Mouse (Mus musculus) left cerebral cortex, postnatal 14 days (tissue): ENCODE results near the gene Syt9. TPM values are rescaled to one million over a fixed set of nuclear protein-coding genes. Genes with fewer than 3 reads are reported as not detected.

Experiments
- DNase-seq, 2 experiments: peaks; one replicate each; pipeline ENCODE4 v3.0.0; 2021 to 2022; ENCODE audit warnings: low spot score in 2 of 2, mixed read lengths in 1 of 2
- intact Hi-C: fragments of 180-260 bp; cut with DNase I; formaldehyde crosslinking; loops from one replicate; pipeline ENCODE4 v1.15.1; 2025
- long read RNA-seq, 2 experiments: library from polyadenylated mRNA; stranded (forward); transcript quantifications; one replicate each; pipeline ENCODE4 v2.0.0; 2021
- total RNA-seq, 2 experiments: library from RNA; stranded (reverse); gene quantifications; 2 replicates each; pipeline ENCODE4 v1.2.3; 2021

Syt9 gene
- 10 to 100 TPM in 1 of 2 experiments, 1 to 10 TPM in 1; 7.9 to 11.2 TPM for total RNA-seq
- long read RNA-seq, experiment 1, transcript Syt9-201 (7 exons, 3,817 nt), result major isoform, 5 of 8 reads
- long read RNA-seq, experiment 1, partial matches to known transcripts, result 1 of 8 reads
- long read RNA-seq, experiment 1, other reads (novel, unspliced or antisense), result 2 of 8 reads
- long read RNA-seq, experiment 2, transcript Syt9-201 (7 exons, 3,817 nt), result major isoform, 7 of 12 reads
- long read RNA-seq, experiment 2, partial matches to known transcripts, result 0 of 12 reads
- long read RNA-seq, experiment 2, other reads (novel, unspliced or antisense), result 5 of 12 reads

DNA sequence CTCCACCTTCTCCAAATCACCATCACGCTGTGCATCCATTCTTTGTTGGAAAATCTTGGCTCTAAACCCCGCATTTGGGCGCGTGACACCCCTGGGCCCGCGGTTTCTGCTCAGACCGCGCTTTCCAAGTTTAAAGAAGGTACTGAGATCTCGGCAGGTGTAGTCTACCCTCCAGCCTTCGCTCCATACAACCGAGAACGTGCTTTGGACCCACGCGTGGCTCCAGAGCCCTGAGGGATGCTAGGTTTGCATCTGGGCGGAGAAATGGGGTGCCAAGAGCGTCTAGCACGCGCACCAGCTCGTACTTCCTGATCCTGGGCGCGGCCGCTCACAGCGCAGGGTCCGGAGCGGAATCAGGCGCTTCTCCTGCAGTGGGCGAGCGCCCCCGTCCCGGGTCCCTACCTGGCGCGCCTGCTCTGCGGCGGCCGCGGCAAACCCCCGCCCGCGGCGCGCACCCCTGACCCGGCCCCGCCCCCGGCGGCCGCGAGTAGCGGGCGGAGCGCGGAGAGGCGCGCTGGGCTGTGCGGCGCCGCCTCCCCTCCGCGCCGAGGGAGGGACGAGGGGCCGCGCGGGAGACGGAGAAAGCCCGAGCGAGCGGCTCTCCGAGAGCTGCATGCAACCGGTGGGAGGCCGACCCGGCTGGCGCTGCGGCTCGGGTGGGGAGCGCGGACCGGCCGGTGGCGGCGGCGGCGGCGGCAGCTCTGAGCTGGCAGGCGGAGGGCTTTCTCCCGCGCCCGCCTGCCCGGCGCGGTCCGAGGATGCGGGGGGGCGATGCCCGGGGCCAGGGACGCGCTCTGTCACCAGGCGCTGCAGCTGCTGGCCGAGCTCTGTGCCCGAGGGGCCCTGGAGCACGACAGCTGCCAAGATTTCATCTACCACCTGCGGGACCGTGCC, at the start of gene Syt9:
Gene Syt9, plus strand, starts transcription at position 497 of the 894 bp plus-strand sequence.
- intact Hi-C loops, result loop anchor here (10.0 kb wide), 1 partner anchor 154 kb away; no protein-coding TSS in a partner anchor
- DNase-seq, result peak in 1 of 2 experiments; percentile 30

DNA sequence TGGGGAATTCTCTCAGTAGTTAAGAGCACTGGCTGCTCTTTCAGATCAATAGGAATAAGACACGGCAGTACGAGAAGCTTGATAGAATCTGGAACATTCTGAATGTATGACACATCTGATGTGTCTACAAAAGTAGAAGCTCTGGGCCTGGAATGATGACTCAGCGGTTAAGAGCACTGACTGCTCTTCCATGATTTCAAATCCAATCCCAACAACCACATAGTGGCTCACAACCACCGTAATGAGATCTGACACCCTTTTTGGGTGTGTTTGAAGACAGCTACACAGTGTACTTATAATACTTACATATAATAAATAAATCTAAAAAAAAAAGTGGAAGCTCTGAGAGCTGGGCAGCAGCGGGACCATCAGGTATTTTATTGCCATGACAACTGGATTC, 31.5 kb upstream of the Syt9 start:
- DNase-seq, result no peak
- intact Hi-C loops, result no loop called here

GRCm38 (mm10) chr7:107339560-107340057, 30.9 kb upstream of the Syt9 start:
- intact Hi-C loops, result no loop called here
- no peak for DNase-seq

- intact Hi-C loops, result no loop called here
- no peak for DNase-seq
Measured at GRCm38 (mm10) chr7:107340221-107340620, 30.3 kb upstream of the Syt9 start.

- no peak for DNase-seq
- intact Hi-C loops, result no loop called here
Measured at GRCm38 (mm10) chr7:107341519-107342190, 28.9 kb upstream of the Syt9 start.

- no peak for DNase-seq
- intact Hi-C loops, result no loop called here
Measured at GRCm38 (mm10) chr7:107349201-107349600, 21.3 kb upstream of the Syt9 start.

- intact Hi-C loops, result no loop called here
- no peak for DNase-seq
Measured at GRCm38 (mm10) chr7:107362153-107362552, 8.4 kb upstream of the Syt9 start.

DNA sequence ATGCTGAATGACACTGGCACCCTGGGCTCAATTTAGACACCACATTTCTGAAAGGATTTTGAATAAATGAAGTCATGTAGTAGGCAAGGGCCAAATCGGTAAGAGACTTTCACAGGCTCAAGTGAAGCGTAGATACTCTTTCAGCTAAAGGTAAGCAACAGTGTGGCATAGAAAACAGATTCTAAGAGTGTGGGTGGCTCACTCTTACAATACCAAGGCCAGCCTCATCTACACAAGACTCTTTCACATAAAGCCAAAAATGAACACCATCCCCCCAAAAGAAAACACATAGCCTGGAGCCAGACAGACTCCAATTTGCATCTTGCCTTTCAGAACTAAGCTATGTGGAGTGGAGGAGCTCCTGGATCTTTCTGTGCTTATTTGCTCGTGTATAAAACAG, 7.9 kb upstream of the Syt9 start:
- no peak for DNase-seq
- intact Hi-C loops, result no loop called here

DNA sequence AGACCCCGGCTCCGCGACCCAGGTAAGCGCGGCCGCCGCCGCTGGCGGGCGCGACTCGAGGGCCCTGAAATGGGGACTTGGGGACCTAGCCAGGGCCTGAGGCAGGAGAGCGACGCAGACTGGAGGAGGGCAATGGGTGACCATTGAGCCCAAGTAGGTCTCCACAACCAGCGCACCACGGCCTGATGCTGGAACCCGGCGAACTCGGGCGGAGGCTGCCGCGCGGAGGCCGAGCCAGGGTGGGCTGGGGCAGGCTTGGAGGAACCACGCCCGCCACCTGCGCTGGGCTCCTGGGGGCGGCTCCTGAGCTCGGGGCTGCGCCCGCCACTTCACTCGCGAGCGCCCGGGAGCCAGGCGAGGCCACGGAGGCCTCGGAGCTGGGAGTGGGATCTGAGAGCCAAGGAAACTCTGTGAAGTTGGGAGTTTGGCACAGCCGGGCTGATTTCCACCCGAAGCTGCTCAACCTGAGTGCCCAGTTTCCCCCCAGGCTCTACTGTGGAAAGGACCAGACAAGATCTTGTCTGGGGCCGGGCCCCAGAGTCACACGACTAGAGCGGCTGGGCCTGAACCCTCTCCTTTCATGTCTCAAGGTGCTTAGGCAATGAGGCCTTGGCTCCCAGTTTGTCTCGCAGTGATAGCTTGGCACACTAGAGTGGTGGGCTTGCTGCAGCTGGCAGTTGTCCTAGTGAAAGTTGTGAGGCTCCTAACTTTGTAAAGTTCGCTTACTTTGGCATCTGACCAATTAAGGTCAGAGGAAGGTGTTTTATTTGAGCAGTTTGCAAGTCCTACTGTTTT, 795 bp downstream of the Syt9 start:
- peak in 1 of 2 experiments; percentile 6 for DNase-seq
- intact Hi-C loops, result loop anchor here (10.0 kb wide), 1 partner anchor 153 kb away; no protein-coding TSS in a partner anchor

DNA sequence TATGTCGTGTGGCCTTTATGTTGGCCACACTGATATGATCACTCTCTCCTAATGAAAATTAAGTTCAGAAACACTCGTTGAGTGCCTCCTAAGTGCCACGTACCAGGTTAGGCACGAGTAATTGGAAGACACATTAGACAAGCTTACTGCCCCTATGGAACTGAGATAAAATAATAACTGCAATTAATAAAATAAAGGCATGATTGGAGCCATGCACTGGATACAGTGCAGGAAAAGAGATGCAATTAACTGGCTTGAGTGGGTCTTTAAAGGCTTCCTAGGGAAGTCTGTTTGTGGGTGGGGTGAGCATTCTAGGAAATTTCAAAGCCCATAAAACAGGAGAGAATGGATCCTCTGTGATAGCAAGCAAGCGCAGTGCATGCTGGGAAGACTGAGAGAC, 10.0 kb downstream of the Syt9 start:
- DNase-seq, result no peak
- intact Hi-C loops, result no loop called here

DNA sequence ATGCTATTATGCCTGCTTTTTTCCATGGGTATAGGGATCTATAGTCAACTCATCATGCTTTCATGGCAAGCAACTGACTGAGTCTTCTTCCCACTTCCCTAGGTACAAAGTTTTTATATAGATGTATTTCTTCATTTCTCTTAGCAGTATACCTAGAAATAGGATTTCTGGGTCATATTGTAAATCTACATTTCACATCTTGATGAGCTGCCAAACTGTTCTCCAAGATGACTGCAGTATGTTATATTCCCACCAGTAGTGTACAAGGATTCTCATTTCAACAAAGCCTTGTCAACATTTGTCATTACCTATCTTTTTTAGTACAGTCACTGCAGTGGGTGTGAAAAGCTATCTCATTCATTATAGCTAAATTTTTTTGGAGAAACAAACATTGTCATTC, 19.1 kb downstream of the Syt9 start:
- DNase-seq, result peak in 1 of 2 experiments; percentile 66
- intact Hi-C loops, result no loop called here

- no peak for DNase-seq
- intact Hi-C loops, result no loop called here
Measured at GRCm38 (mm10) chr7:107392749-107393148, 22.2 kb downstream of the Syt9 start.

- intact Hi-C loops, result no loop called here
- DNase-seq, result peak; percentile 50 to 63
Measured at GRCm38 (mm10) chr7:107400061-107400799, 29.7 kb downstream of the Syt9 start.

DNA sequence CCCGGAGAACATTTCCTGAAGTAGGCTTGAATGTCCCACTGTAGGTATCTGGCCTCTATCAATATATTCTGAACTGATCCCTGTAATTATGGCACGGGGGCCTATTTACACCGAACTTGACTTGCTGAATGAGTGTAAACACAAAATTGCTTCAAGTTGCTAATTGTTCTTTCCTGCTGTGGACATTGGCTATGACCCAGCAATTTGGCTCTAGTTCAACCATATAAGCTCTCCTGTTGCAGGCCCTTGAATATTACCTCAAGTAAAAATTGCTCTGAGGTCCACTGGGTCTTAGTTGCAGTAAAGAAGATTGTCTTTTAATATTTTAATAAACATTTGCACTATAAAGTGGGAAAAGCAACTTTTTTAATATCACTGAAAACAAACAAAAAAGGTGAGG, 32.7 kb downstream of the Syt9 start:
- no peak for DNase-seq
- intact Hi-C loops, result no loop called here

DNA sequence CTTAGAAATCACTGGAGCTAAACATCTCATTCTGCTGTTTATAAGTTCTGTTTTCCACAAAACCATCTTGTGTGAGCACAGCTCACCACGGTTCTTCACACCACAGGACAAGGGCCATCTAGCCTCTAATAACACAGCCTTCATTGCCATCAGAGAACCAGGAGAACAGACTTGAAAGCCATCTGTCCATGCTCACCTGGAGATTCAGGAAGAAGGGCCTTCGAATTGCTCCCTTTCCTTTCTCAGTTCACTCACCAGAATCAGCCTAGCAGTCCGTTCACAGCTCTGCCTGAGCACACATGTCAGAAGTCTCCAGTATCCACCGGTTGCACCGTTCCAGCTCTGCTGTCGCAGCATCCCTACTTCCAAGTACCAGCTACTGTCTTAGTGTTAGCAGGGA, 44.4 kb downstream of the Syt9 start:
- no peak for DNase-seq
- intact Hi-C loops, result no loop called here

- intact Hi-C loops, result no loop called here
- no peak for DNase-seq
Measured at GRCm38 (mm10) chr7:107417043-107417850, 46.7 kb downstream of the Syt9 start.

GRCm38 (mm10) chr7:107437381-107437780, 66.9 kb downstream of the Syt9 start:
- no peak for DNase-seq
- intact Hi-C loops, result no loop called here

- no peak for DNase-seq
- intact Hi-C loops, result no loop called here
Measured at GRCm38 (mm10) chr7:107444579-107444978, 74.1 kb downstream of the Syt9 start.
